Mouse (Mus musculus) retina, postnatal 7 days (tissue): ENCODE results near the gene Cd8a.
"Not testable (repeated sequence)": the region's sequence is repeated elsewhere in the genome, so short reads cannot be mapped to it uniquely, and the experiment has no call there.

Source experiments
- DNase-seq: peaks from one replicate; pipeline ENCODE4 v3.0.0-alpha.2; 2012; ENCODE audit warnings: low read depth, low spot score

Gene Cd8a

GRCm38 (mm10) chr6:71373249-71373775 is at the start of gene Cd8a:
Gene Cd8a, plus strand, starts transcription at chr6:71373427.
- DNase-seq: no peak

- no peak for DNase-seq
These were observed 48.4 kb upstream of the Cd8a start for GRCm38 (mm10) chr6:71324816-71325215.

GRCm38 (mm10) chr6:71329881-71330280 is 43.3 kb upstream of the Cd8a start:
- DNase-seq: no peak

DNA sequence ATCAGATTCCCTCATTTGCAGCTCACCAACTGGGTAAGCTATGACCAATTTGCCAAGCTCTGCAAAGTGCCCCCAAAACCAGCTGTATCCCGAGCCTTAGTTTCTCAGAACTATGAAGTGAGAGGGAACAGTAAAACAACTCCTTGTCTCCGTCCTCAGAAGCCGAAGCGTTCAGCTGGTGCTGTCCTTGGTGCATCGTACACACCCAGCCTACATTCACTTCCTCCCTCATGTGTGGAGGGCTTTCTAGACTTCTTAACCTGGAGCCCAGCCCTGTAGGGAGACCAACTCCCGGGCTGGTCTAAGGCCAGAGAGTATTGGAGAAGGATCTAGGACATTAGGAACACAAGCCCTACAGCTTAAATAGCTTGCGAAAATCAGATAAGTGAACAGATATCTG is 42.7 kb upstream of the Cd8a start:
- DNase-seq: no peak

DNA sequence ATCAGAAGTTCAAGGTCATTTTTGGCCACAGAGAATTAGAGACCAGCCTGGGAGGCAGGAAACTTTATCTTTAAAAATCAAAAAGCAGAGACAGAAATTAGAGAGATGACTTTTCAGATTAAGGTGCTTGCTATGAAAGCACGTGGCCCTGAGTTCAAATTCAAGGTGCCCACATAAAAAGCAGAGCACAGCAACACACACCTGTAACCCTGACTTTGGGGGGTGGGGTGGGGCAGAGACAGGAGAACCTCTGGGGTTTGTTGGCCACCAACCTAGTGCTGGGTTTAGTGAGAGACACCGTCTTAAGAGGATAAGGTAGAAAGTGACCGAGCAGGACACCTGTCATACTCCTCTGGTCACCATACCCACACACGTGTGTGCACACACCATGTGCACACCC is 41.7 kb upstream of the Cd8a start:
- not testable (repeated sequence) for DNase-seq

GRCm38 (mm10) chr6:71332236-71332965 is 40.8 kb upstream of the Cd8a start:
- no peak for DNase-seq

DNA sequence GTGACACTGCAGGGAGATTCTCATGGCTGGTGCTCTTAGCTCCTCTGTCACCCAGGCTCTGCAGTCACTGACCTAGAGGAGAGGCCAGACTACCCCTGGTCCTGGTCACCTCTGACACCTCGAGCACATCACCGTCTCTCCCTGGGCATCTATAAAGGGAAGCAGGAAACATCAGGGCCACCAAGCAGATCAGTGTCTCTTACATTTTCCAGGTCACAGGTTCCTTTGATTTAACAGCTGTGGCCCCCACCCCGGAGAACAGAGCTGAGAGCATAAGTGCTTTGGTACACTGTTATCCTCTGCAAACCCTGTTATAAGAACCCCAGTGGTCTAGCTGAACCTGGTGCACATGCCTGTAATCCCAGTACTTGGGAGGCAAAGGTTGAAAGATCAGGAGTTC is 40.2 kb upstream of the Cd8a start:
- no peak for DNase-seq

DNA sequence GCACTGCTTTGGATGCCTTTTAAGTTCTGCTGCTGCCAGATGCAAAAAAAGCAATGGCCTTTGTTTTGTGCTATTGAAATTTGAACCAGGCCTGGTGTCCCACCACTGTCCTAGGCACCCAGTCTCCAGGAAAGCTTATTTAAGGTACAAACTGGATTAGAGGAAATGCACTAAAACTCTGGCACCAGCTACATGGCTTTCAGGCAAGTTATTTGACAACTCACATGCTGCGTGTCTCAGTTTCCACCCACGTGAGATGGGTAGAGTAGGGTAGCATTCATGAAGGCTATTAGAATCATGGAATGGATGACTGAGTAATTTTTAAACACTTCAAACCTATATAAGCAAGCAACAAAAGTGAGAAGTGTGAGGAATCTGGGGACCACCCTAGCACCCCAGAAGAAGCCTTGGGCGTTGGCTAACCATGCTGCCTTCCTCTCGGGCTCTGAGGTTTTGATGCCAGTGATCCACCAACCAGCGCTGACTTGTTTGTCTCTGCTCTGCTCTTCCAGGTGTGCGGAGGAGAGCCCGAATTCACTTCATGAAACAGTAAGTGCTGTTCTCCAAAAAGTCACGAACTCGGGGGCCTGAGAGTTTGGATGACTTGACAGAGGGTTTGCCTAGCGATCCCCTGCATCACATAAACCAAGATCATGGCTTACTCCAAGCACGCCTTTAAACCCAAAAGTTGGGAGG is 39.5 kb upstream of the Cd8a start:
- no peak for DNase-seq

DNA sequence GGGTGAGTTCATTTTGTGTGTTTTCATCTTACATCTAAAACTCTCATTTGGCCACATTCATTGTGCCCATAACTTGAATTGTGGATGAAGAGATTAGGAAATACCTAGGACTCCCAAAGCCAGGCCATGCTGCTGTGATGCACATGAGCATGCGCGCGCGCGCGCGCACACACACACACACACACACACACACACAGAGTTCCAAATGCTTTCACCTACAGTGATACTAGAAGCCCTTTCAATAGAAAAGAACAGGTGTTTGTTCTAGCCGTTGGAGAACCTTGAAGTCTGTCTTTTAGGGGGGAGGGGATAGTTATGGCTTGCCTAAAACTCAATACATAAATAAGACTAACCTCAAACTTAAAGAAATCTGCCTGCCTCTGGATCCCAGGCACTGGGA is 35.6 kb upstream of the Cd8a start:
- DNase-seq: no peak

DNA sequence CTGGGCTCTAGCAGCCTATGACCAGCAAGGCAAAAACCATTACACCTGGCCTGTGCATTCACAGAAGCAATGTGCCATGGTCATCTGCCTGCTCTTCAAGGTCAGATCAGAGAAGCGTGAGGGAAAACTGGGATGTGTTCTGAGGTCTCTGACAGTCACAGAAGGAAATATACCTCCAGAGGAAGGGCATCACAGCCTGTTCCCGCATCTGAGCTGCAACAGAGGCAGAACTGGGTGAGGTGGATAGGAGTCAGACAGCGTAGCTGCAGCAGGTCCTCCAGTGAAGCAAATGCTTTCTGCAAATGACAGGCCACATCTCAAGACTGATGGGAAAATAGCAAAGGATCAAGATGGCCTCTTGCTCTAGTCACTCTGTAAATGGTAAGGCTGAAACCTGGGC is 34.3 kb upstream of the Cd8a start:
- DNase-seq: no peak

GRCm38 (mm10) chr6:71339351-71339750 is 33.9 kb upstream of the Cd8a start:
- no peak for DNase-seq

- no peak for DNase-seq
These were observed 32.0 kb upstream of the Cd8a start for GRCm38 (mm10) chr6:71341179-71341578.

- DNase-seq: no peak
These were observed 25.2 kb upstream of the Cd8a start for GRCm38 (mm10) chr6:71348006-71348405.

- no peak for DNase-seq
These were observed 22.0 kb upstream of the Cd8a start for GRCm38 (mm10) chr6:71351201-71351600.

GRCm38 (mm10) chr6:71352201-71352600 is 21.0 kb upstream of the Cd8a start:
- DNase-seq: no peak

DNA sequence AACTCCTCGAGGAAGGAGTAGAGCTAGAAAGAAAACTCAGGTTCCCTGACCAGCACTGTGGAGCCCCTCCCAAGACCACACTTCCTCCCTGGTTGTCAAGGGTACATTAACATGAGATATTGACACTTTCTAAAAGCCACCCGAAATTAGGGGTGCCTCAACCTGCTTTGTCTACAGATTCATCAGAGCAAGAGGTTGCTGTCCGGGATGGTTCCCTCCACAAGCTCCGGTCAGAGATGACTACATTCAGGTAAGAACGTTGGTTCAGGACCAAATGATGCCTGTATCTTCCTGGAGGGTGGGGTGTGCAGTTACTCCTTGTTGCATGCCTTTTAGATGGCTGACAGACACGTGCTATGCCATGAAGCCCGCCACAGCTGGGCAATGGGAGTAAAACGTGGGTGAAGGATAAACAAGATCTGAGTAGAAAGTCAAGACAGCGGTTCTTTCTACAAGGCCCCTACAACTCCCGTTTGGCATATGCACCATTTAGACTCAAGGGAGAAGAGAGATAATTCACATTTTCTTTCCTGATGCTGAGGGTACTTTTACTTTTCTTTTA is 20.3 kb upstream of the Cd8a start:
- DNase-seq: no peak

GRCm38 (mm10) chr6:71353722-71354121 is 19.5 kb upstream of the Cd8a start:
- DNase-seq: no peak

GRCm38 (mm10) chr6:71357493-71357892 is 15.7 kb upstream of the Cd8a start:
- DNase-seq: no peak

- DNase-seq: no peak
These were observed 13.0 kb upstream of the Cd8a start for GRCm38 (mm10) chr6:71360221-71360620.

GRCm38 (mm10) chr6:71360751-71361150 is 12.5 kb upstream of the Cd8a start:
- no peak for DNase-seq

GRCm38 (mm10) chr6:71361156-71361670 is 12.0 kb upstream of the Cd8a start:
- no peak for DNase-seq

DNA sequence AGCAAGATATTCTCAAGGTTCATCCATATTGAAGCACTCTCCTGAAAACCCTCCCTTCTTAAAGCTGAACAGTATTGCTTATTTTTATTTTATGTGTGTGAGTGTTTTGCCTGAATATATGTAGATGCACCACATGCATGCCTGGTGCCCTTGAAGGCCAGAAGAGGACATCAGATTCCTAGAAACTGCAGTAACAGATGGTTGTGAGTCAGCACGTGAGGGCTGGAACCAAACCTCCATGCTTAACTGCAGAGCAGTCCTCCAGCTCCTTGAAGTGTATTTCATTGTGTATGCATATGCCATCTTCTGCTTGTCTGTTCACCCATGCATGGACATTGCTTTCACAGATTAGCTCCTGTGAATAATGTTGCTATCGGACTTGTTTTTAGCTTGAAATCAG is 9.2 kb upstream of the Cd8a start:
- no peak for DNase-seq

GRCm38 (mm10) chr6:71369416-71369815 is 3.8 kb upstream of the Cd8a start:
- DNase-seq: no peak
